Mouse (Mus musculus) E14TG2a.4 (cell line): Measurements from ENCODE around the gene Prlhr.

Source experiments
- CTCF ChIP-seq: conservative IDR thresholded peaks from 2 replicates; pipeline ENCODE4 v1.5.1; 2014; ENCODE audit warnings: low read length
- NANOG ChIP-seq: IDR thresholded peaks from 2 replicates; pipeline ENCODE4 v1.6.1; 2014; ENCODE audit warnings: borderline replicate concordance, low read length, mixed read lengths
- POU5F1 ChIP-seq: IDR thresholded peaks from 2 replicates; pipeline ENCODE4 v1.6.1; 2014; ENCODE audit warnings: low read length, borderline replicate concordance

DNA sequence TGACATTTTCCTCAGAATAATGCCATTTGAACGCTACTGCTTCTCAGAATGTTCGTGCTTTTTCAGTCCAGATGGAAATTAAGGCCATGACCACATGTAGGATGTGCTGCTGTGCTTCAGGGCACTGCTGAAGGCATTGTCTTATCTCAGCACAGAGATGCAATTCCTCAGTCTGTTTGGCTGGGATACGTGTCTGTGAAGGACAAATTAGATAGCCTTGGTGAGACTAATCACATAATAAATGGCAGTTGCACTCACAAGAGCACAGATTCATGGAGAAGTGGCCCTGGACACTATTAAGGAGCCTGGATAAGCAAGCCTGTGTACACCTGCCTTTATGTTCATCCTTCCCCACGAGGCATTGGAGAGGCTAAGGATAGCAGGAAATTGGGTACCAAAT is 29.1 kb upstream of the Prlhr start:
- TF ChIP-seq CTCF (no peak), POU5F1 (no peak), NANOG (no peak)
